Mouse (Mus musculus): ENCODE measurements around the gene Prpf6. TPM values are rescaled to one million over a fixed set of nuclear protein-coding genes. Genes with fewer than 3 reads are reported as not detected.

Gene Prpf6
- polyA plus RNA-seq, 1 experiment: 27.7 TPM

GRCm38 (mm10) chr2:181645666-181646065 is 54.0 kb downstream of the Prpf6 start:
- Histone ChIP-seq H3K27ac (ENCODE audit: control insufficient read depth, insufficient read depth, low read depth, low read length, poor library complexity) (no peak overlapping the region), H3K4me1 (ENCODE audit: control insufficient read depth, insufficient read depth, low read length) (no peaks in the 10 kb centered on the region), H3K4me3 (replicated peaks; ENCODE audit: control insufficient read depth, low read depth, low read length) (no peak overlapping the region)
- WGBS: 98% methylated on average over 3 of the region's 3 CpGs
- no peak for TF ChIP-seq CTCF (IDR thresholded peaks at IDR 0.05; ENCODE audit: control insufficient read depth, insufficient read depth, low read length)
- no peak for TF ChIP-seq POLR2A (IDR thresholded peaks at IDR 0.05; ENCODE audit: borderline replicate concordance, control insufficient read depth, low read depth, low read length)

- TF ChIP-seq POLR2A (IDR thresholded peaks at IDR 0.05; ENCODE audit: borderline replicate concordance, control insufficient read depth, low read depth, low read length) (no peak), CTCF (IDR thresholded peaks at IDR 0.05; ENCODE audit: control insufficient read depth, insufficient read depth, low read length) (no peak)
- Histone ChIP-seq H3K4me1 (ENCODE audit: control insufficient read depth, insufficient read depth, low read length) (no peaks in the 10 kb centered on the region), H3K27ac (ENCODE audit: control insufficient read depth, insufficient read depth, low read depth, low read length, poor library complexity) (no peak overlapping the region), H3K4me3 (replicated peaks; ENCODE audit: control insufficient read depth, low read depth, low read length) (no peak overlapping the region)
- WGBS: 89% methylated on average over 6 of the region's 6 CpGs
Observed at GRCm38 (mm10) chr2:181646626-181647472, 55.2 kb downstream of the Prpf6 start.

- Histone ChIP-seq H3K4me3 (replicated peaks; ENCODE audit: control insufficient read depth, low read depth, low read length) (no peak overlapping the region), H3K27ac (ENCODE audit: control insufficient read depth, insufficient read depth, low read depth, low read length, poor library complexity) (no peak overlapping the region), H3K4me1 (ENCODE audit: control insufficient read depth, insufficient read depth, low read length) (no peaks in the 10 kb centered on the region)
- WGBS: 93% methylated on average over 10 of the region's 10 CpGs
- TF ChIP-seq POLR2A (IDR thresholded peaks at IDR 0.05; ENCODE audit: borderline replicate concordance, control insufficient read depth, low read depth, low read length) (no peak), CTCF (IDR thresholded peaks at IDR 0.05; ENCODE audit: control insufficient read depth, insufficient read depth, low read length) (no peak)
Observed at GRCm38 (mm10) chr2:181648926-181649325, 57.3 kb downstream of the Prpf6 start.

GRCm38 (mm10) chr2:181653065-181653464 is 61.4 kb downstream of the Prpf6 start:
- H3K4me3 ChIP-seq (replicated peaks; ENCODE audit: control insufficient read depth, low read depth, low read length): no peak overlapping the region
- H3K27ac ChIP-seq (ENCODE audit: control insufficient read depth, insufficient read depth, low read depth, low read length, poor library complexity): no peak overlapping the region
- no peaks in the 10 kb centered on the region for H3K4me1 ChIP-seq (ENCODE audit: control insufficient read depth, insufficient read depth, low read length)
- TF ChIP-seq CTCF (IDR thresholded peaks at IDR 0.05; ENCODE audit: control insufficient read depth, insufficient read depth, low read length) (no peak), POLR2A (IDR thresholded peaks at IDR 0.05; ENCODE audit: borderline replicate concordance, control insufficient read depth, low read depth, low read length) (no peak)

- TF ChIP-seq CTCF (IDR thresholded peaks at IDR 0.05; ENCODE audit: control insufficient read depth, insufficient read depth, low read length) (no peak), POLR2A (IDR thresholded peaks at IDR 0.05; ENCODE audit: borderline replicate concordance, control insufficient read depth, low read depth, low read length) (no peak)
- Histone ChIP-seq H3K4me1 (ENCODE audit: control insufficient read depth, insufficient read depth, low read length) (no peaks in the 10 kb centered on the region), H3K4me3 (replicated peaks; ENCODE audit: control insufficient read depth, low read depth, low read length) (no peak overlapping the region), H3K27ac (ENCODE audit: control insufficient read depth, insufficient read depth, low read depth, low read length, poor library complexity) (no peak overlapping the region)
- 82% methylated on average over 1 of the region's 1 CpGs for WGBS
Observed at GRCm38 (mm10) chr2:181653523-181653922, 61.9 kb downstream of the Prpf6 start.

- 78% methylated on average over 3 of the region's 3 CpGs for whole genome bisulfite sequencing
- H3K4me3 ChIP-seq (replicated peaks; ENCODE audit: control insufficient read depth, low read depth, low read length): no peak within 1 kb of the TSS
- TF ChIP-seq POLR2A (IDR thresholded peaks at IDR 0.05; ENCODE audit: borderline replicate concordance, control insufficient read depth, low read depth, low read length) (no peak), CTCF (IDR thresholded peaks at IDR 0.05; ENCODE audit: control insufficient read depth, insufficient read depth, low read length) (no peak)
- H3K4me1 ChIP-seq (ENCODE audit: control insufficient read depth, insufficient read depth, low read length): peaks cover 3% of the 10 kb centered on the region; the same call in 1 of the 2 replicates
- no peak within 1 kb of the TSS for H3K27ac ChIP-seq (ENCODE audit: control insufficient read depth, insufficient read depth, low read depth, low read length, poor library complexity)
Observed at GRCm38 (mm10) chr2:181656734-181657133, 65.1 kb downstream of the Prpf6 start, which contains the start of gene Gm29797. Gm29797 (plus strand) TSS chr2:181657034.

- Histone ChIP-seq H3K4me3 (replicated peaks; ENCODE audit: control insufficient read depth, low read depth, low read length) (no peak overlapping the region), H3K4me1 (ENCODE audit: control insufficient read depth, insufficient read depth, low read length) (peaks cover 3% of the 10 kb centered on the region; the same call in 1 of the 2 replicates), H3K27ac (ENCODE audit: control insufficient read depth, insufficient read depth, low read depth, low read length, poor library complexity) (no peak overlapping the region)
- 78% methylated on average over 2 of the region's 2 CpGs for WGBS
- TF ChIP-seq POLR2A (IDR thresholded peaks at IDR 0.05; ENCODE audit: borderline replicate concordance, control insufficient read depth, low read depth, low read length): no peak
- no peak for TF ChIP-seq CTCF (IDR thresholded peaks at IDR 0.05; ENCODE audit: control insufficient read depth, insufficient read depth, low read length)
Observed at GRCm38 (mm10) chr2:181657441-181657840, 65.8 kb downstream of the Prpf6 start.

- H3K27ac ChIP-seq (ENCODE audit: control insufficient read depth, insufficient read depth, low read depth, low read length, poor library complexity): no peak overlapping the region
- TF ChIP-seq CTCF (IDR thresholded peaks at IDR 0.05; ENCODE audit: control insufficient read depth, insufficient read depth, low read length): no peak
- TF ChIP-seq POLR2A (IDR thresholded peaks at IDR 0.05; ENCODE audit: borderline replicate concordance, control insufficient read depth, low read depth, low read length): no peak
- peaks cover 3% of the 10 kb centered on the region; the same call in 1 of the 2 replicates for H3K4me1 ChIP-seq (ENCODE audit: control insufficient read depth, insufficient read depth, low read length)
- no peak overlapping the region for H3K4me3 ChIP-seq (replicated peaks; ENCODE audit: control insufficient read depth, low read depth, low read length)
- 79% methylated on average over 7 of the region's 7 CpGs for WGBS
Observed at GRCm38 (mm10) chr2:181658528-181658927, 66.9 kb downstream of the Prpf6 start.
